Mouse (Mus musculus) c-Kit-positive CD71-positive TER-119-negative erythroid progenitor cells, embryonic 14.5 days (primary cell): ENCODE data around the gene Eno1.
"Not testable (repeated sequence)": the region's sequence is repeated elsewhere in the genome, so short reads cannot be mapped to it uniquely, and the experiment has no call there.

Source experiments
- DNase-seq: peaks from one replicate; pipeline ENCODE4 v3.0.0-alpha.2; 2013; ENCODE audit warnings: low read depth

The Eno1 gene

DNA sequence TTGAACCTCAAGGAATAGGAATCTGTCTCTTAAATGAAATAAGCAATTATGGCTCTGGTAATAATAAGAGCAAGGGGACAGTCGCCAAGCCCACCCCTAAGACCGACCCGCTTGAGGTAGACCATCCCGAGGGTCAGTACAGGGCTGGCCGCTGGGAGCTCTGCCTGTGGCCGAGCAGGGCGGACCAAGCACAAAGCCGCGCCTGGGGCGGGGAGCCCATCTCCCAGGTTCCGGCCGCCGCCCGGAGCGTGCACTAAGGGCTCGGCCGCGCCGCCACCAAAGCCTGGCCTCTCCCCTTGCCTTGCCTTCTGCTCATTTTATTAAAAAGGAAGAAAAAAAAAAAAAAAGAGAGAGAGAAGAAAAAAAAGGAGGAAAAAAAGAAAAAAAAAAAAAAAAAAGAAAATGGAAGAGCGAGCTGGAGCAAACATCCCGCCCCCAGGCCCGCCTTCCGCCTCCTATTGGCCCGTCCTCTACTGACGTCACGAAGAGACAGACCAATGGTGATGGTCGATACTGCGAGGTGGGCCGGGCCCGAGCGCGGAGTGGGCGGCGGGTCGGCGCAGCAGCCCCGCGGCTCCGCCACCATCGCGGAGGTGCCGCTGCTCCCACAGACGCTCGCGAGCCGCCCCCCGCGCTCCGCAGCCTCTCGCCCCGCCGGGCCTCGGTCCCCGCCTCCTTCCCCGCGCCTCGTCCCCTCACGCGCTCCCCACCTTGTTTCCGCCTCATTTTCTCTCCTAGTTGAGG, 44.7 kb downstream of the Eno1 start, which contains the start of gene Rere:
Gene Rere (plus strand): TSS at position 629 of the 744 bp plus-strand sequence.
- DNase-seq, result peak; percentile 89

DNA sequence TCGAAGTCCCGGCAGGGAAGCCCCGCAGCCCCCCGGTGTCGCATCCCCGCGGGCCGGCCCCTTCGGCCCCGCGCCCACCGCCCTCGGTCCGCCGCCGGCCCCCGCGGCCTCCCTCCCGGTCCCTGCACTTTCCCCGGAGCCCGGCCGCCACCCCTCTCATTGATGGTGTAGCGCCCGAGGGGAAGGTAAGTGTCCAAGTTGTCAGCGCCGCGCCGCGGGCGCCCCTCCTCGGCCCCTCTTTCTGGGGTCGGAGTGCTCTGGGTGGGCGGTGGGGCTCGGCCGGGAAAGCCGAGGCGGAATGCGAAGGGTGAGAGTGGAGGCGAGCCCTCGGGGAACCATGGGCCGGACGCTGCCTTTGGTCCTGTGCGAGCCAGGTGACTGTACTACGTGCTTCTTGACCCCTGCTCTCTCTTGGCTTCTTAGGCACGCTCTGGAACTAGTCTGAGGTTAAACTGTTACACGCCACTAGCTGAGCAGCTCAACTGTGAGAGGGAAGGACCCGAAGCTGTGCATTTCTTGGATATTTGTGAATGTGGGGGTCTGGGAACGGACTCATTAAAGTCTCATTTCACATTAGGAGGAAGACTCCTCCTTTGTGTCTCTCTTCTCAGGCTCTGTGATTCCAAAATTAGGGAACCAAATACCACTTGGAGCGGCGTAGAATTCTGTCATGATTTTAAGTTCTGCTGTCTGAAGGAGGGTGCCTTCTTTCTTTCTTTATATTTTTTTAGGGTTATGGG, 45.5 kb downstream of the Eno1 start:
- no peak for DNase-seq

DNA sequence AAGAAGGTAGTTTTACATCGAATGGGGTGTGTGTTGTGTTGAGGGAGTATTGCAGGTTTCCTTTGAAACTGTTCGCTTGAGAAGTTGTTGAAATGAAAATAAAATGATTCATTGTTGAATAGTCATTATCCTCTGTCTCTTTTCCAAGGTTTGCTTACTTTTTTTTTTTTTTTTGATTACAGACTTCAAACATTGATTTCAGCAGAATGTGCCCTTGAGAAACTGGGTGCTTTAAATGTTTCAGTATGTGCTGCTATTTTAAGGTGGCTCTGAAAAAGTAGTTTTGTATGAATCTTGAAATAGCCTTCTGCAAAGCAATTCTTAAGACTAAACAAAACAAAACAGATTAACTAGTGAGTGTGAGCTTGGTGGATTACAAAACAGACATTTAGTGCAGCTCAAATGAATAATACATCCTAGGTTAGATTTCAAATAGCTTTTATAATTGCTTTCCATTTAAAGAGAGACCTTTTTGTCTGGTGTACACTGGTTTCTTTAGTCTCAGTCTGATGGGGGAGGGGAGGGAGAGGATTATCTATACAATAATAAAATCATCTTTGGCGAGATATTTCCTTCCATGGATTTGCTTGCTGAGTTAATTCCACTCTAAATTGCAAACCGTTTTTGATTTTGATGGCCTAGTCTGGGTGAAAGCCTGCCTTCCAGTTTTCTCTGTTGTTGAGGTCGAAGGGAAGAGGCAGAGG, 46.3 kb downstream of the Eno1 start:
- DNase-seq, result no peak

DNA sequence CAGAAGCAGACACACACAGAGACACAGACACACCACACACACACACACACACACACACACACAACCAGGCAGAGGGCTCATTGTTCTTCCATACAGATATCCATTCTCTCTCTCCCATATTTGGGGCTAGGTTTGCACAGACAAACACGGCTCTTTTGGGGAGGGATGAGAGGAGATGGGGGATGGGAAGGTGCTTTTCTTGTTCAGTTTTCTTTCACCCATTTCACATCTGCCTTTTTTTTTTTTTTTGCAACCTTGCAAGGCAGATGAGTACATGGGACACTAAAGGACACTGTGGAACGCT, 46.8 kb downstream of the Eno1 start:
- no peak for DNase-seq

DNA sequence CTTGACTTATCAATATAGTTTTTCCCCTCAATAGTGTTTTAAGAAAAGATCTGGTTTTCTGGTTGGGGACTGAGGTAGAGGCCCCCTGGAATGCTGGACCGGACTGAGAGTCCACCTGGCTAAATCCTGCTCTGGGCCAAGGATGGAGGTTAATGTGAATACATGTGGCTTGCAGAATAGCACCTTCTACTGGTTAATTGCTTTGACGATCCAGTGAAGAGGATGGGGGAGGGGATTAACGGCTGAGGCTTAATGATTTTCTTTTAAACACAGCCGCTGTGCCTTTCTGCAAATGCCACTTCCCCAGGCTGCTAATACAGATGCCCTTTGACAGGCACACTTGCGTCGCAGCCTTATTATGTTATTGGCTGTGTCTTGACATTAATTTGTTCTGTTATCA, 47.5 kb downstream of the Eno1 start:
- no peak for DNase-seq

DNA sequence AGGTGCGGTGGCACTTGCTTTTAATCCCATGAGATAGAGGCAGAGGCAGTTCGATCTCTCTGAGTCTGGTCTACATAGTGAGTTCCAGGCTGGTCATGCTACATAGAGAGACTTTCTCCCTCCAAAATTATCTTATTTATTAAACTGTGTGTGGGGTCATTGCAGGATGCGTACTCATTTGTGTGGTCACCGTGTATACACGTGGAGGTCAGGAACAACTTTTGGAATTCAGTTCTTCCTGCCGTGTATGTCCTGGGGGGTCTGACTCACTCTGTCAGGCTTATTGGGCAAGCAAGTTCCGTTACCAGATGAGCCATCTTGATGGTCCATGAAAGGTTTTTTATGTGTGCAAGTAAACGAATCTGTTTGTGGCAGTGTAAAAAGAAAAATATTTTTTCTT, 50.5 kb downstream of the Eno1 start:
- no peak for DNase-seq

DNA sequence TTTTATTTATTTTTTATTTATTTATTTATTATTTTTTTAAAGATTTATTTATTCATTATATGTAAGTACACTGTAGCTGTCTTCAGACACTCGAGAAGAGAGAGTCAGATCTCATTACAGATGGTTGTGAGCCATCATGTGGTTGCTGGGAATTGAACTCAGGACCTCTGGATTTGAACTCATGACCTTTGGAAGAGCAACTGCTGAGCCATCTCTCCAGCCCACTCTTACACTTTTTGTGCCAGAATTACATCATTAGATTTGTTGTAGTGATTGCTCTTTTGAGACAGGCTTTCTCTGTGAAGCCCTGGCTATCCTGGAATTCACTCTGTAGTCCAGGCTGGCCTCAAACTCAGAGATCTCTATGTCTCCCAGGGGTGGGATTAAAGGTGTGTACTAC, 50.9 kb downstream of the Eno1 start:
- not testable (repeated sequence) for DNase-seq

DNA sequence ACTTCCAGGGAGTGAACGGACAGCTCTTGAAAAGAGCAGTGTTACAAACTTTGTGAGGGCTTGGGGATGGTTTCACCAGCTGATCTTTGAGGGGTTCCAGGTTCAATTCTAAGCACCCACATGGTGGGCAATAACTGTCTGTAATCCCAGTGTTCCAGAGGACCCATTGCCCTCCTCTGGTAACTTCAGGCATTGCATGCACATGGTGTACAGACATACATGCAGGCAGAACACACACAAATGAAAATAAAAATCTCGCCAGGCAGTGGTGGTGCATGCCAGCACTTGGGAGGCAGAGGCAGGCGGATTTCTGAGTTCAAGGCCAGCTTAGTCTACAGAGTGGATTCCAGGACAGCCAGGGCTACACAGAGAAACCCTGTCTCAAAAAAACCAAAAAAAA, 55.4 kb downstream of the Eno1 start:
- no peak for DNase-seq

DNA sequence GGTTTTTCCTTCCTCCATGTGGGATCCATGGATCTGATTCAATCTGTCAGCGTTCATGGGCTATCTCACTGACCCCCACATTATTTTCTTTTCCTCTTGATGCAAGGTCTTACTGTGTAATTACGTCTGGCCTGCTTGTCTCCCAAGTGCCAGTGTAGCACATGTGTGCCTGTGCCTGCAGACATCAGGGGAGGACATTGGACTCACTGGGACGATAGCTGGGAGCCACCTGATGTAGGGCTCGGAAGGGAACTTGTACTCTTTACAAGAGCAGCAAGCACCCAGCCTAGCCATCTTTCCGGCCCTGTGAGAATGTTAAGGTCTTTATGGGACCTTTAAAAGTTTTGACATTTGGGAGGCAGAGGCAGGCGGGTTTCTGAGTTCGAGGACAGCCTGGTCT, 58.3 kb downstream of the Eno1 start:
- DNase-seq, result no peak

DNA sequence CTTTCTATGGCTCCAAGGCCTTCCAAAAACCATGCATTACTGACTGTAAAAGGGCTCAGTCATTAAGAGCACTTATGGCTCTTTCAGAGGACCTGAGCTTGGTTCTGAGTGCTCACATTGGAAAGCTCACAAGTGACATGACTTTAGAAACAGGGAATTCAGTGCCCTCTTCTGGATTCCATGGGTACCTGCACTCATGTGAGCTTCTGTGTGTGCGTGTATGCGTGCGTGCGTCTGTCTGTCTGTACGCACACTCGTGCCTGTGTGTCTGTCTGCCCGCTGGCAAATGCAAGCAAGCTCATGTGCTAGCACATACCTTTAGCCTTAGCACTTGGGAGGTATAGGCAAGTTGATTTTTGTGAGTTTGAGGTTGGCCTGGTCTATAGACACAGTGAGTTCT, 59.4 kb downstream of the Eno1 start:
- DNase-seq, result no peak
